Mouse (Mus musculus): ENCODE results near the gene Gpha2.

- TF ChIP-seq CTCF (IDR thresholded peaks at IDR 0.05; ENCODE audit: extremely low read depth, insufficient read depth, low read length) (no peak), POLR2A (IDR thresholded peaks at IDR 0.05; ENCODE audit: extremely low read depth, insufficient read depth, low read length) (no peak)
Measured at GRCm38 (mm10) chr19:6181629-6182028, 44.6 kb upstream of the Gpha2 start.
